Mouse (Mus musculus): ENCODE data around the gene Ttyh3. TPM values are rescaled to one million over a fixed set of nuclear protein-coding genes. Genes with fewer than 3 reads are reported as not detected.

The Ttyh3 gene
- polyA plus RNA-seq, 1 experiment from 2014 or later = 65.8 TPM

DNA sequence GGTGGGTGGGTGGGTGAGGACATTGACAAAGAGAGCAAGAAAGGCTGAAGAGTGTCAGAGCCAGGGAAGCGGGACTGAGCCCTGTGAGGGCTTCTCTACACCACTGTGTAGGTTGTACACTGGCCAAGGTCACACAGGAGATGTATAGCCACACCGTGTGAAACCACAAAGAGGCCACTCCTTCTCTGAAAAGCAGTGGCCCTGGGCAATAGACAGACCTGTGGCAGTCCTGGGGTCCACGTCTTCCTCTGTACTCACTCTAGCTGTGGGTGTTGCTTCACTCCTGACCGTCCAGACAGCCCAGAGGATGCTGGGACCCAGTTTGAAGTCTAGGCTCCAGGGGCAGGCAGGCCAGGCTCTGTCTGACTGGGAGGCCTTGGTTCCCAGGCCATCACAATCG is 54.0 kb downstream of the Ttyh3 start:
- ATAC-seq (no peak), DNase-seq (ENCODE audit: low spot score) (no peak)
- H3K4me1 ChIP-seq (ENCODE audit: control insufficient read depth, insufficient read depth, low read length) = no peaks in the 10 kb centered on the region
- H3K4me3 ChIP-seq (ENCODE audit: low read depth, low read length) = no peak overlapping the region
- H3K4me2 ChIP-seq (ENCODE audit: low read length) = no peak overlapping the region
- no peak overlapping the region for H3K27ac ChIP-seq (ENCODE audit: low read depth, low read length)
- no peaks in the 10 kb centered on the region for H3K9me3 ChIP-seq (replicated peaks; ENCODE audit: control insufficient read depth, low read length)
- H3K9ac ChIP-seq (ENCODE audit: low read length) = no peak overlapping the region
- no peaks in the 10 kb centered on the region for H3K27me3 ChIP-seq (replicated peaks; ENCODE audit: control insufficient read depth, insufficient read depth, low read length)
- H3K36me3 ChIP-seq (ENCODE audit: control insufficient read depth, insufficient read depth, low read length) = no peaks in the 10 kb centered on the region
- WGBS = 66% methylated on average over 5 of the region's 5 CpGs

DNA sequence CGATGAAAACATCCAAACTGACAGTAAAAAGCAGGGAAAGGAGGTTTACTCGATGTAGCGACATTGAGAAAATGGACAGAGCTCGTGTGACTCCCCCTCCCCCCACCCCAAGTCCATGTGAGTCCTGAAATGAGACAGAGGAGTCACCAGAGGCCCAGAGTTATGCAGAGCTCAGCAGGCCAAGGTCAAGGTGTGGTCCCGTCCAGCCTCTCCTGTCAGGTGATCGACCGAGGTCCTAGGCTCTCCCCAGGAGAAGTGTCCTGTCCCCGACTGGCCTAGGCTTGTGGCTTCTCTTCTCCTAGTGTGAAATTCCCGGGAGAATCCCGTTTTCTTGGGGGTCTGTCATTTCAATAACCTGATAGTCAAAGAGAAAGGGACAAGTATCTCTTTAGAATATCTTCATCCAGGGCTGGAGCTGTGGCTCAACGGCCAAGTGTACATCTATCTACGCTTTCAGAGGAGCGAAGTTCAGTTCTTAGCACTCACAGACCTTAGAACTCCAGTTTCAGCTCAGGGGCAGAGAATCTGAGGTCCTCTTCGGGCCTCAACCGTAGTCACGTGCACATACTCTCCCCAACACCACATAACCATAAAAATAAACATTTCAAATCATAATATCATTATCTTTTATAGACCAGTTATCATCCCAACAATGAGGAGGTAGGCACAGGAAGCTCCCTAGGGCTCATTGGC is 59.6 kb downstream of the Ttyh3 start:
- no peak overlapping the region for H3K27ac ChIP-seq (ENCODE audit: low read depth, low read length)
- H3K9me3 ChIP-seq (replicated peaks; ENCODE audit: control insufficient read depth, low read length) = no peaks in the 10 kb centered on the region
- H3K9ac ChIP-seq (ENCODE audit: low read length) = no peak overlapping the region
- no peak overlapping the region for H3K4me2 ChIP-seq (ENCODE audit: low read length)
- peaks cover 3% of the 10 kb centered on the region for H3K4me1 ChIP-seq (ENCODE audit: control insufficient read depth, insufficient read depth, low read length)
- DNase-seq (ENCODE audit: low spot score) = no peak
- 90% methylated on average over 16 of the region's 16 CpGs for WGBS
- no peak overlapping the region for H3K4me3 ChIP-seq (ENCODE audit: low read depth, low read length)
- ATAC-seq = no peak
- H3K36me3 ChIP-seq (ENCODE audit: control insufficient read depth, insufficient read depth, low read length) = no peaks in the 10 kb centered on the region
- H3K27me3 ChIP-seq (replicated peaks; ENCODE audit: control insufficient read depth, insufficient read depth, low read length) = no peaks in the 10 kb centered on the region

DNA sequence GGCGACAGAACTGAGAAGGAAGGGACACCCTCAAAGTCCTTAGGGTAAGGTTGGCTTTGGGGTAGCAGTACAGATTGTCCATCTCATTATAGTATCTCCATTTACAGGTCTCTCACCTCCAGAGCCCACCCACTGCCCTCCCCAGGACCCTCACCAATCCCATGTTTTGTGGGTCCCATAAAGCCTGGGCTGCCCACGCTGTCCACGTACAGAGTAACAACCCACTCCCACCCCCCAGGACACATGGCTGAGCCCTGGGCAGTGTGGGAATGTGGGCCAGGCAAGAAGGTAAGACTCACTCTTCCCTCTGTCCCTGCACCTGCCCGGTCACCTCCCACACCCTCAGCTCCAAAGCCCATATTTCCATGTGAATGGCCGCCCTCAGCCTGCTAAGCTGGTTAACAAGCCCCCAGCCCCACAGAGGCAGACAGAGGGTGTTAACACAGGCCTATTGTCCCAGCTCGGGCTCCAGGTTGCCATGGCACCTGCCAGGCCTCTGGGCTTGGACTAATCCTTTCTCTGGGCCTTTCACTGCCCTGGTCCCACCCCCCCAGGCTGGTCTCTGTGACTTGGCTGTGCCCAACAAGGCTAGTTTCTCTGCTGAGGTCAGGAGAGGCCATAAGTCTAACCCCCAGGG is 65.0 kb downstream of the Ttyh3 start:
- Histone ChIP-seq H3K9ac (ENCODE audit: low read length) (peak overlapping the region; percentile 43), H3K9me3 (replicated peaks; ENCODE audit: control insufficient read depth, low read length) (no peaks in the 10 kb centered on the region), H3K36me3 (ENCODE audit: control insufficient read depth, insufficient read depth, low read length) (no peaks in the 10 kb centered on the region), H3K4me2 (ENCODE audit: low read length) (0 out of 2 replicates have a peak overlapping the region, but pooled peaks have one; percentile 8), H3K4me3 (ENCODE audit: low read depth, low read length) (no peak overlapping the region), H3K27ac (ENCODE audit: low read depth, low read length) (peak overlapping the region; percentile 78), H3K27me3 (replicated peaks; ENCODE audit: control insufficient read depth, insufficient read depth, low read length) (no peaks in the 10 kb centered on the region), H3K4me1 (ENCODE audit: control insufficient read depth, insufficient read depth, low read length) (peaks cover 32% of the 10 kb centered on the region)
- ATAC-seq (peak; percentile 83), DNase-seq (ENCODE audit: low spot score) (peak; percentile 87)
- 1% methylated on average over 6 of the region's 6 CpGs for WGBS

DNA sequence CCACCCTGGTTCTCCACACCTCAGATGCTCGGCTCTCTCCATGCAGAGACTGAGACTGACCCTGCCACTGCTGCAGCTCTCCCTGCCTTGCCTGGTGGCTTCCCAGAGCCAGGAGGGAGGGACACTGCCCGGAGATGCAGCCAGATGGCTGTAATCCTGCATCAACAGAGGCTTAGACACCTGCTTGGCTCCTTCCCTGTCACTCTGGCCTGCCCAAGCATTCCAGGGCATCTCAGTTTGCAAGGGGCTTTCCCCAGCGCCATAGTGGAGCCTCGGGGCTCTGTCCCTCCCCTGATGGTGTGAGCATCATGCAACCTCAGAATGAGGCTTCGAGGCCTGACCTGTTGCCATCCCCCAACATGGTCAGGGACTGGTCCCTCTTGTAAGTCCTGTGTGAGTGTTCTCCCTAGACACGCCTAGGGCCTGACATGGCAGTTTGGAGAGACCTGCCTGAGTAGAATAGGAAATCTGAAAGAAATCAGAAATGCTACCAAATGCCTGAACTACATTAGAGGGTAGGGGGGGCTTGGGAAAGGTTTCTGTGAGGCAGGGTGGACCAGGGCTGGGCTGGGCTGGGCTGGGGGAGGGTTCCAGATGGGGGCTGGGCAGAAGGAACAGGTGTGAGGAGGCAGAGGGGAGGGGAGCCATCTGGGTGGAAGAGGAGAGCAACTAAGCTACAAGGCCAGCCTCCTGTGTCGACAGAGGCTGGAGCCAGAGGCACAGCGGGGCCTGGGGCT is 65.7 kb downstream of the Ttyh3 start:
- Histone ChIP-seq H3K27me3 (replicated peaks; ENCODE audit: control insufficient read depth, insufficient read depth, low read length) (no peaks in the 10 kb centered on the region), H3K9ac (ENCODE audit: low read length) (peak overlapping the region; percentile 43; the same call in 1 of the 2 replicates), H3K27ac (ENCODE audit: low read depth, low read length) (peak overlapping the region; percentile 78), H3K9me3 (replicated peaks; ENCODE audit: control insufficient read depth, low read length) (no peaks in the 10 kb centered on the region), H3K4me2 (ENCODE audit: low read length) (no peak overlapping the region), H3K36me3 (ENCODE audit: control insufficient read depth, insufficient read depth, low read length) (no peaks in the 10 kb centered on the region), H3K4me3 (ENCODE audit: low read depth, low read length) (no peak overlapping the region), H3K4me1 (ENCODE audit: control insufficient read depth, insufficient read depth, low read length) (peaks cover 32% of the 10 kb centered on the region)
- no peak for DNase-seq (ENCODE audit: low spot score)
- peak; percentile 47 for ATAC-seq
- 8% methylated on average over 8 of the region's 8 CpGs for WGBS

DNA sequence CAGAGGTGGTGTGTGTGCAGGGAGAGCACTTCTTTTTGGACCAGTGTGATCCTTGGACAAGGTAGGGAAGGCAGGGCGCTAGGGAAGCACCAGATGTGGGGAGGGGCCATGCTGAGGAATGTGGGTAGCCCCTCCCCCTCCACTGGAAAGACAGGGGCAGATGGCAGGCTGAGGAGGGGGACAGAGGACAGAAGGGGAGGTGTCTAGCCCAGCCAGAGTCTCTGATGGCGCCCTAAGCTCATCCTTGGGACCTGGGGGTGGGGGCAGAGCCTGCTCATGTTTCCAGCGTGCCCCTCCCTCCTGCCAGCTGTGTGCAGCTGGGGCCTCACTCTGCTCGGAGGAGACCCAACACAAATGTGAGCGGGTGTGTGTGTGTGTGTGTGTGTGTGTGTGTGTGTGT is 67.3 kb downstream of the Ttyh3 start:
- Histone ChIP-seq H3K9me3 (replicated peaks; ENCODE audit: control insufficient read depth, low read length) (no peaks in the 10 kb centered on the region), H3K4me2 (ENCODE audit: low read length) (no peak overlapping the region), H3K4me3 (ENCODE audit: low read depth, low read length) (no peak overlapping the region), H3K27me3 (replicated peaks; ENCODE audit: control insufficient read depth, insufficient read depth, low read length) (no peaks in the 10 kb centered on the region), H3K4me1 (ENCODE audit: control insufficient read depth, insufficient read depth, low read length) (peaks cover 32% of the 10 kb centered on the region), H3K27ac (ENCODE audit: low read depth, low read length) (no peak overlapping the region), H3K36me3 (ENCODE audit: control insufficient read depth, insufficient read depth, low read length) (no peaks in the 10 kb centered on the region), H3K9ac (ENCODE audit: low read length) (no peak overlapping the region)
- 12% methylated on average over 5 of the region's 5 CpGs for WGBS
- ATAC-seq (no peak), DNase-seq (ENCODE audit: low spot score) (no peak)

DNA sequence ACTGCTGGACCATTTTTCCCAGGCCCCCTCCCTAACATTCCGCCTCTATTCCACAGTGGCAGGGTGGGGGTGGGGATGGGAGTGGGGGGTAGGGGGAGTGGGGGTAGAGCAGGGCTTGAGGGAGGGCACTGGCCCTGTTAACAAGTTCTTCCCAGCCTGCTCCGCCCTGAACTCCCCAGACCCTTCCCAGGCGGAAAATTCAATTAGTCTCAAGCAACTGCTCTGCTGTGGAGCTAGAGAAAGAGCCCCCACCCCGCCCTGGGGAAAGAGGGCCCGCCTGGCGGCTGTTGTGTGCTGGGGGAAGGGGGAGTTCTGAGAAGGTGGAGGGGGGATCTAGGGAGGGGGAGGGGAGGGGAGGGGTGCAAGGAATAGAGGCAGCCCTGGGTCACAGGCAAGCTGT is 69.1 kb downstream of the Ttyh3 start:
- Histone ChIP-seq H3K27ac (ENCODE audit: low read depth, low read length) (peak overlapping the region; percentile 63; the same call in 1 of the 2 replicates), H3K4me2 (ENCODE audit: low read length) (no peak overlapping the region), H3K4me3 (ENCODE audit: low read depth, low read length) (no peak overlapping the region), H3K36me3 (ENCODE audit: control insufficient read depth, insufficient read depth, low read length) (no peaks in the 10 kb centered on the region), H3K9me3 (replicated peaks; ENCODE audit: control insufficient read depth, low read length) (no peaks in the 10 kb centered on the region), H3K4me1 (ENCODE audit: control insufficient read depth, insufficient read depth, low read length) (peaks cover 32% of the 10 kb centered on the region), H3K9ac (ENCODE audit: low read length) (peak overlapping the region; percentile 21; the same call in 1 of the 2 replicates), H3K27me3 (replicated peaks; ENCODE audit: control insufficient read depth, insufficient read depth, low read length) (no peaks in the 10 kb centered on the region)
- peak; percentile 74 for DNase-seq (ENCODE audit: low spot score)
- peak; percentile 48 for ATAC-seq
- WGBS = 2% methylated on average over 6 of the region's 6 CpGs

DNA sequence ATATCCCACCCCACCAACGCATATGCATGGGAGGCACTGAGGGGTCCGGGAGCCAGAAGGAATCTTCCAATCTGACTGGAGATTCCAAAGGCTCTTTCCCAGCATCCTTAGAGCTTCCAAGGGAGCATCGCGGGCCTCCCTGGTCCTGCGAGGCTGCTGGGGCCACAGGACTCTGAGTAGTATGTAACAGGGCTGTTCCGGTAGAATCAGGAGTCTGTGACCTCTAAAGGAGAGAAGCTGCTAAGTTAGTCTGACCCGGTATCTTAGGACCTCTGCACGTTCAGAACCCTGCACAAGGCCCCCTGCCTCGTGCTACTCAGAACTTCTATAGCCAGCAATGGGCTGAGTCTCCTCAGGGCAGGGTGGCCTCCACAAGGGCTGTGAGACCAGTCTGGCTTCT is 69.6 kb downstream of the Ttyh3 start:
- 19% methylated on average over 9 of the region's 9 CpGs for WGBS
- H3K4me1 ChIP-seq (ENCODE audit: control insufficient read depth, insufficient read depth, low read length) = peaks cover 29% of the 10 kb centered on the region
- DNase-seq (ENCODE audit: low spot score) = no peak
- H3K36me3 ChIP-seq (ENCODE audit: control insufficient read depth, insufficient read depth, low read length) = no peaks in the 10 kb centered on the region
- H3K4me2 ChIP-seq (ENCODE audit: low read length) = no peak overlapping the region
- no peak overlapping the region for H3K4me3 ChIP-seq (ENCODE audit: low read depth, low read length)
- no peak overlapping the region for H3K27ac ChIP-seq (ENCODE audit: low read depth, low read length)
- H3K9me3 ChIP-seq (replicated peaks; ENCODE audit: control insufficient read depth, low read length) = no peaks in the 10 kb centered on the region
- no peak for ATAC-seq
- H3K9ac ChIP-seq (ENCODE audit: low read length) = 0 out of 2 replicates have a peak overlapping the region, but pooled peaks have one; percentile 21
- no peaks in the 10 kb centered on the region for H3K27me3 ChIP-seq (replicated peaks; ENCODE audit: control insufficient read depth, insufficient read depth, low read length)

DNA sequence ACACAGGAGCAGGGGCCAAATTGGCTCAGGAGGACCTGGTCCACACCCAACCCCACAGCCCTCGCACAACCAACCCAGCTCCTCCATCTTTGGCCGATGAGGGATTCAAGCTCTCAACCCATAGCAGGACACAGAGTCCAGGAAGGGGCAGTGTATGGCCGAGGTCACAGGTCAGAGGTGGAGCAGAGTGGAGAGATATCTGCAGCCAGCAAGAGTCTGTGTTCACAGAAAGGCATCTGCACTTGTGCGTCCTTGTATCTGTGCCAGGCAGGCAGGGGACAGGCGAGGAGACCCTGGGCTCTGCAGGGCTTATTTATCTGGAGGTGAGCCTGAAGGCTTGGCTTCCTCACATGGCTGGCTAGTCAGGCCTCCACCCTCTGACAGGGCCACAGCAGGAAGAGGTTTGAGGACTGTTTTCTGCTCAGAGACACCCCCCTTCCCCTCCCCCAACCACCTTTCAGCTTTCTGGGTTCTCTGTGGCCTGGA is 73.4 kb downstream of the Ttyh3 start:
- Histone ChIP-seq H3K36me3 (ENCODE audit: control insufficient read depth, insufficient read depth, low read length) (no peaks in the 10 kb centered on the region), H3K9me3 (replicated peaks; ENCODE audit: control insufficient read depth, low read length) (no peaks in the 10 kb centered on the region), H3K4me1 (ENCODE audit: control insufficient read depth, insufficient read depth, low read length) (peaks cover 10% of the 10 kb centered on the region; the same call in 1 of the 2 replicates), H3K27me3 (replicated peaks; ENCODE audit: control insufficient read depth, insufficient read depth, low read length) (no peaks in the 10 kb centered on the region), H3K9ac (ENCODE audit: low read length) (no peak overlapping the region), H3K27ac (ENCODE audit: low read depth, low read length) (no peak overlapping the region), H3K4me2 (ENCODE audit: low read length) (no peak overlapping the region), H3K4me3 (ENCODE audit: low read depth, low read length) (no peak overlapping the region)
- 73% methylated on average over 5 of the region's 5 CpGs for WGBS
- DNase-seq (ENCODE audit: low spot score) (no peak), ATAC-seq (no peak)

All from forebrain, embryonic 14.5 days (tissue).